Comparison of ENCODE assay signal across 9 mouse cellular contexts in genomic region chr16:63863913-63864330, GRCm38 (mm10). TPM values are rescaled to one million over a fixed set of nuclear protein-coding genes. Genes with fewer than 3 reads are reported as not detected.
DNase-seq lines count a peak whose midpoint lies in the region; ATAC-seq and TF ChIP-seq lines count a peak whose summit lies in the region.
"Had no signal": no experiment of that assay in that cellular context is flagged by ENCODE, and none has a peak within 500 bp of the region (broad histone marks: within the 10 kb centered on the region; RNA-seq: fewer than 3 reads in every experiment).

TSS of gene Epha3 (minus strand) at chr16:63864175.

- peak within 1 kb of the TSS; percentile 51 for H3K4me2 ChIP-seq in forebrain, postnatal 0 days (ENCODE audit: low read depth)
- H3K4me2 ChIP-seq in liver, embryonic 14.5 days (ENCODE audit: low read depth) = peak within 1 kb of the TSS; percentile 46

- no peak for TF ChIP-seq POLR2A in ES-Bruce4 (IDR thresholded peaks at IDR 0.05; ENCODE audit: insufficient read depth, low read length)

- H3K9me3 ChIP-seq in ES-Bruce4 (replicated peaks; ENCODE audit: control insufficient read depth, insufficient read depth, low read length, poor library complexity, severe bottlenecking) = no peaks in the 10 kb centered on the region
- no peaks in the 10 kb centered on the region for H3K9me3 ChIP-seq in forebrain, postnatal 0 days (ENCODE audit: low read length)
- no peaks in the 10 kb centered on the region for H3K9me3 ChIP-seq in liver, embryonic 14.5 days (ENCODE audit: control insufficient read depth, low read length)

- WGBS in forebrain, postnatal 0 days = under 1% methylated on average over 28 of the region's 28 CpGs
- under 1% methylated on average over 28 of the region's 28 CpGs for WGBS in liver, embryonic 14.5 days (ENCODE audit: insufficient replicate concordance)

- no peak within 1 kb of the TSS for H3K27ac ChIP-seq in ES-Bruce4 (ENCODE audit: insufficient read depth, low read length)
- H3K27ac ChIP-seq in forebrain, postnatal 0 days (ENCODE audit: low read depth, low read length) = peak within 1 kb of the TSS; percentile 71
- no peak within 1 kb of the TSS for H3K27ac ChIP-seq in liver, embryonic 14.5 days

- peaks cover 5% of the 10 kb centered on the region; the same call in 1 of the 2 replicates for H3K27me3 ChIP-seq in ES-Bruce4 (ENCODE audit: control insufficient read depth, insufficient read depth, low read length, poor library complexity, severe bottlenecking)
- no peaks in the 10 kb centered on the region for H3K27me3 ChIP-seq in forebrain, postnatal 0 days (ENCODE audit: insufficient read depth, low read length)
- H3K27me3 ChIP-seq in liver, embryonic 14.5 days (ENCODE audit: control insufficient read depth, insufficient read depth, low read length) = no peaks in the 10 kb centered on the region; the same call in 1 of the 2 replicates

- TF ChIP-seq CTCF in ES-Bruce4 (IDR thresholded peaks at IDR 0.05; ENCODE audit: low read depth, low read length) = no peak
- TF ChIP-seq CTCF in forebrain, postnatal 0 days (IDR thresholded peaks at IDR 0.05; ENCODE audit: low read depth) = no peak; the same call in 1 of the 2 replicates
- TF ChIP-seq CTCF in liver, embryonic 14.5 days (IDR thresholded peaks at IDR 0.05; ENCODE audit: low read depth) = no peak

- H3K4me3 ChIP-seq in ES-Bruce4 (ENCODE audit: low read depth, low read length) = peak within 1 kb of the TSS; percentile 68
- peak within 1 kb of the TSS; percentile 60 for H3K4me3 ChIP-seq in forebrain, postnatal 0 days (ENCODE audit: low read depth, low read length)
- peak within 1 kb of the TSS; percentile 33 to 48 for H3K4me3 ChIP-seq in liver, embryonic 14.5 days (ENCODE audit: insufficient read depth in 1 of 2, low read depth in 2 of 2, low read length in 2 of 2)

- H3K36me3 ChIP-seq in ES-Bruce4 (ENCODE audit: control insufficient read depth, insufficient read depth, low read length, poor library complexity, severe bottlenecking) = no peaks in the 10 kb centered on the region
- H3K36me3 ChIP-seq in forebrain, postnatal 0 days (ENCODE audit: insufficient read depth) = no peaks in the 10 kb centered on the region
- H3K36me3 ChIP-seq in liver, embryonic 14.5 days (replicated peaks; ENCODE audit: control insufficient read depth, insufficient read depth, low read depth) = no peaks in the 10 kb centered on the region

- intact Hi-C loops in heart, postnatal 14 days (cut with DNase I) = loop anchor here (10.0 kb wide), 1 partner anchor 919 kb away; no protein-coding TSS in a partner anchor

- peak; percentile 97 for ATAC-seq in forebrain, postnatal 0 days
- ATAC-seq in liver, embryonic 14.5 days (ENCODE audit: insufficient read depth) = peak; percentile 23; the same call in 1 of the 2 replicates

- TF ChIP-seq EP300 in ES-Bruce4 (IDR thresholded peaks at IDR 0.05; ENCODE audit: insufficient read depth, low read depth, low read length) = no peak
- no peak for TF ChIP-seq EP300 in liver, embryonic 14.5 days (IDR thresholded peaks at IDR 0.05; ENCODE audit: low read depth)

- DNase-seq in cerebellum, adult 18-20 months = peak; percentile 94 to 96
- peak; percentile 93 for DNase-seq in forebrain, postnatal 0 days
- peak; percentile 65 to 67 for DNase-seq in heart, postnatal 14 days
- DNase-seq in kidney, postnatal 36 days = peak; percentile 55 to 81
- peak in 1 of 3 experiments; percentile 7 for DNase-seq in liver, embryonic 14.5 days (ENCODE audit: low read depth in 3 of 3, low spot score in 3 of 3)
- DNase-seq in neural tube, embryonic 10.5 days (ENCODE audit: extremely low spot score, low spot score) = peak; percentile 87
- DNase-seq in testis, postnatal 14 days (ENCODE audit: low spot score) = peak; percentile 65

- H3K9ac ChIP-seq in ES-Bruce4 (ENCODE audit: low read depth, poor library complexity, severe bottlenecking) = no peak within 1 kb of the TSS
- peak within 1 kb of the TSS; percentile 52 for H3K9ac ChIP-seq in forebrain, postnatal 0 days
- no peak within 1 kb of the TSS for H3K9ac ChIP-seq in liver, embryonic 14.5 days (replicated peaks)

- H3K4me1 ChIP-seq in ES-Bruce4 (ENCODE audit: control insufficient read depth, insufficient read depth, low read length) = no peaks in the 10 kb centered on the region
- H3K4me1 ChIP-seq in forebrain, postnatal 0 days (ENCODE audit: insufficient read depth) = no peaks in the 10 kb centered on the region
- H3K4me1 ChIP-seq in liver, embryonic 14.5 days (replicated peaks; ENCODE audit: control insufficient read depth in 2 of 2, insufficient read depth in 2 of 2, low read length in 1 of 2) = no peaks in the 10 kb centered on the region

RNA-seq across cellular contexts. Expression of gene Epha3, which starts in this region (rescaled TPM):
- polyA plus RNA-seq in ES-Bruce4 (2011; ENCODE audit: insufficient read depth, insufficient read length, low read depth, missing spikeins) = 0.40 TPM in 1 of 2 replicates, not detected in the other
- total RNA-seq in forebrain, postnatal 0 days (2014; rRNA removed) = 47.1 and 48.3 TPM in 2 replicates
- 18.9 and 25.4 TPM in 2 replicates for polyA plus RNA-seq in forebrain, postnatal 0 days (2015; fragmentation: Nextera tagmentation; extraction: Ambion mirVana)
- total RNA-seq in heart, postnatal 14 days (2021) = 1 to 10 TPM in 1 of 2 experiments, under 1 TPM in 1; 0.96 to 1.1 TPM
- polyA plus RNA-seq in liver, embryonic 14.5 days (2012; rRNA removed) = 0.21 and 0.38 TPM in 2 replicates
- polyA plus RNA-seq in liver, embryonic 14.5 days (2014; fragmentation: Nextera tagmentation; extraction: Ambion mirVana) = 0.58 and 0.82 TPM in 2 replicates
- total RNA-seq: MEL had no signal

Comparison
In these comparisons a context has a peak if more than half of its experiments do, and no peak if none do; other contexts are left out.
1. RNA of gene Epha3 (total RNA-seq): 47.1 to 48.3 TPM in forebrain, postnatal 0 days; 0.96 to 1.1 TPM in heart, postnatal 14 days; every median in the first group is over 10 times any median in the second.
2. RNA of gene Epha3 (polyA plus RNA-seq): 18.9 to 25.4 TPM in forebrain, postnatal 0 days; 0.21 to 0.82 TPM in liver, embryonic 14.5 days and 0.40 TPM in ES-Bruce4; every median in the first group is over 10 times any median in the second.
3. Peak in ATAC-seq, H3K4me3 ChIP-seq and H3K4me2 ChIP-seq in liver, embryonic 14.5 days; RNA of the gene not detected or under 1 TPM.
4. Peak in every context shown above with its lines, with median percentiles within 50 percentile points of each other: H3K4me3 ChIP-seq.